Mouse (Mus musculus): ENCODE results near the gene Gpr39. TPM values are rescaled to one million over a fixed set of nuclear protein-coding genes. Genes with fewer than 3 reads are reported as not detected.

The Gpr39 gene
- polyA plus RNA-seq, 1 experiment = not detected

GRCm38 (mm10) chr1:125716241-125716640 lies 39.4 kb downstream of the Gpr39 start:
- TF ChIP-seq CTCF (IDR thresholded peaks at IDR 0.05; ENCODE audit: insufficient read depth, low read depth, low read length) (no peak), POLR2A (IDR thresholded peaks at IDR 0.05; ENCODE audit: insufficient read depth, low read depth, low read length) (no peak)
- H3K27ac ChIP-seq (ENCODE audit: insufficient read depth, low read depth, low read length) = no peak overlapping the region
- WGBS = 63% methylated on average over 6 of the region's 6 CpGs

GRCm38 (mm10) chr1:125717906-125718305 lies 41.1 kb downstream of the Gpr39 start:
- 89% methylated on average over 5 of the region's 5 CpGs for WGBS
- Histone ChIP-seq H3K27ac (ENCODE audit: insufficient read depth, low read depth, low read length) (no peak overlapping the region), H3K4me3 (ENCODE audit: insufficient read depth, low read depth, low read length) (no peak overlapping the region), H3K4me1 (ENCODE audit: control insufficient read depth, insufficient read depth, low read length) (no peaks in the 10 kb centered on the region)
- TF ChIP-seq POLR2A (IDR thresholded peaks at IDR 0.05; ENCODE audit: insufficient read depth, low read depth, low read length) (no peak), CTCF (IDR thresholded peaks at IDR 0.05; ENCODE audit: insufficient read depth, low read depth, low read length) (no peak)

More at GRCm38 (mm10) chr1:125716241-125716640, 39.4 kb downstream of the Gpr39 start:
- Histone ChIP-seq H3K4me3 (ENCODE audit: insufficient read depth, low read depth, low read length) (no peak overlapping the region), H3K4me1 (ENCODE audit: control insufficient read depth, insufficient read depth, low read length) (no peaks in the 10 kb centered on the region)

- H3K4me1 ChIP-seq (ENCODE audit: control insufficient read depth, insufficient read depth, low read length) = no peaks in the 10 kb centered on the region
- WGBS = 89% methylated on average over 6 of the region's 6 CpGs
- H3K4me3 ChIP-seq (ENCODE audit: insufficient read depth, low read depth, low read length) = no peak overlapping the region
- H3K27ac ChIP-seq (ENCODE audit: insufficient read depth, low read depth, low read length) = no peak overlapping the region
- no peak for TF ChIP-seq POLR2A (IDR thresholded peaks at IDR 0.05; ENCODE audit: insufficient read depth, low read depth, low read length)
- TF ChIP-seq CTCF (IDR thresholded peaks at IDR 0.05; ENCODE audit: insufficient read depth, low read depth, low read length) = no peak
Measured at GRCm38 (mm10) chr1:125719127-125719526, 42.3 kb downstream of the Gpr39 start.

- TF ChIP-seq POLR2A (IDR thresholded peaks at IDR 0.05; ENCODE audit: insufficient read depth, low read depth, low read length) (no peak), CTCF (IDR thresholded peaks at IDR 0.05; ENCODE audit: insufficient read depth, low read depth, low read length) (no peak)
- Histone ChIP-seq H3K27ac (ENCODE audit: insufficient read depth, low read depth, low read length) (no peak overlapping the region), H3K4me1 (ENCODE audit: control insufficient read depth, insufficient read depth, low read length) (no peaks in the 10 kb centered on the region), H3K4me3 (ENCODE audit: insufficient read depth, low read depth, low read length) (no peak overlapping the region)
- 95% methylated on average over 12 of the region's 12 CpGs for WGBS
Measured at GRCm38 (mm10) chr1:125721104-125721758, 44.4 kb downstream of the Gpr39 start.

GRCm38 (mm10) chr1:125724304-125724703 lies 47.5 kb downstream of the Gpr39 start:
- no peak for TF ChIP-seq POLR2A (IDR thresholded peaks at IDR 0.05; ENCODE audit: insufficient read depth, low read depth, low read length)
- no peak for TF ChIP-seq CTCF (IDR thresholded peaks at IDR 0.05; ENCODE audit: insufficient read depth, low read depth, low read length)
- Histone ChIP-seq H3K27ac (ENCODE audit: insufficient read depth, low read depth, low read length) (no peak overlapping the region), H3K4me1 (ENCODE audit: control insufficient read depth, insufficient read depth, low read length) (no peaks in the 10 kb centered on the region), H3K4me3 (ENCODE audit: insufficient read depth, low read depth, low read length) (no peak overlapping the region)
- 84% methylated on average over 5 of the region's 5 CpGs for WGBS

- WGBS = 73% methylated on average over 6 of the region's 6 CpGs
- Histone ChIP-seq H3K27ac (ENCODE audit: insufficient read depth, low read depth, low read length) (no peak overlapping the region), H3K4me3 (ENCODE audit: insufficient read depth, low read depth, low read length) (no peak overlapping the region), H3K4me1 (ENCODE audit: control insufficient read depth, insufficient read depth, low read length) (peaks cover 11% of the 10 kb centered on the region)
- TF ChIP-seq POLR2A (IDR thresholded peaks at IDR 0.05; ENCODE audit: insufficient read depth, low read depth, low read length) = no peak
- no peak for TF ChIP-seq CTCF (IDR thresholded peaks at IDR 0.05; ENCODE audit: insufficient read depth, low read depth, low read length)
Measured at GRCm38 (mm10) chr1:125729025-125729565, 52.3 kb downstream of the Gpr39 start.

- Histone ChIP-seq H3K4me3 (ENCODE audit: insufficient read depth, low read depth, low read length) (no peak overlapping the region), H3K4me1 (ENCODE audit: control insufficient read depth, insufficient read depth, low read length) (peaks cover 11% of the 10 kb centered on the region), H3K27ac (ENCODE audit: insufficient read depth, low read depth, low read length) (0 out of 2 replicates have a peak overlapping the region, but pooled peaks have one; percentile 4)
- WGBS = 24% methylated on average over 13 of the region's 13 CpGs
- no peak for TF ChIP-seq POLR2A (IDR thresholded peaks at IDR 0.05; ENCODE audit: insufficient read depth, low read depth, low read length)
- peak; percentile 45; the same call in 1 of the 2 replicates for TF ChIP-seq CTCF (IDR thresholded peaks at IDR 0.05; ENCODE audit: insufficient read depth, low read depth, low read length)
Measured at GRCm38 (mm10) chr1:125729731-125730536, 53.1 kb downstream of the Gpr39 start.

- Histone ChIP-seq H3K4me1 (ENCODE audit: control insufficient read depth, insufficient read depth, low read length) (peaks cover 11% of the 10 kb centered on the region), H3K27ac (ENCODE audit: insufficient read depth, low read depth, low read length) (0 out of 2 replicates have a peak overlapping the region, but pooled peaks have one; percentile 4), H3K4me3 (ENCODE audit: insufficient read depth, low read depth, low read length) (no peak overlapping the region)
- WGBS = 62% methylated on average over 6 of the region's 6 CpGs
- TF ChIP-seq CTCF (IDR thresholded peaks at IDR 0.05; ENCODE audit: insufficient read depth, low read depth, low read length) = no peak
- TF ChIP-seq POLR2A (IDR thresholded peaks at IDR 0.05; ENCODE audit: insufficient read depth, low read depth, low read length) = no peak
Measured at GRCm38 (mm10) chr1:125730537-125730880, 53.7 kb downstream of the Gpr39 start.

- Histone ChIP-seq H3K4me1 (ENCODE audit: control insufficient read depth, insufficient read depth, low read length) (peaks cover 11% of the 10 kb centered on the region), H3K27ac (ENCODE audit: insufficient read depth, low read depth, low read length) (no peak overlapping the region), H3K4me3 (ENCODE audit: insufficient read depth, low read depth, low read length) (no peak overlapping the region)
- TF ChIP-seq CTCF (IDR thresholded peaks at IDR 0.05; ENCODE audit: insufficient read depth, low read depth, low read length) = no peak
- TF ChIP-seq POLR2A (IDR thresholded peaks at IDR 0.05; ENCODE audit: insufficient read depth, low read depth, low read length) = no peak
- 91% methylated on average over 4 of the region's 4 CpGs for WGBS
Measured at GRCm38 (mm10) chr1:125731854-125732253, 55.1 kb downstream of the Gpr39 start.

Measured in olfactory bulb, adult 2 months (tissue).